ENCODE assay signal across 1 mouse cellular context in genomic region chr15:81361417-81362015, GRCm38 (mm10).
TF ChIP-seq lines count a peak whose summit lies in the region.

No protein-coding gene starts in this region.

TF ChIP-seq in CH12.LX, 34 proteins besides CTCF, POLR2A, EP300 and RAD21:
- TF ChIP-seq MYC (IDR thresholded peaks at IDR 0.05; ENCODE audit: low read depth, low read length) (no peak), ELF1 (IDR thresholded peaks at IDR 0.05; ENCODE audit: low read depth, low read length) (no peak), IRF4 (IDR thresholded peaks at IDR 0.05; ENCODE audit: low read depth, low read length) (no peak)
